Mouse (Mus musculus): ENCODE measurements at regions not wholly inside any gene's neighbourhood (a gene's known extent, or its start where the extent isn't known, plus 50 kb on each side); places are given as distances from the start of the nearest gene placed in this dataset.
A peak's percentile ranks its signal among the peaks of the same experiment; 100 is the strongest.

DNA sequence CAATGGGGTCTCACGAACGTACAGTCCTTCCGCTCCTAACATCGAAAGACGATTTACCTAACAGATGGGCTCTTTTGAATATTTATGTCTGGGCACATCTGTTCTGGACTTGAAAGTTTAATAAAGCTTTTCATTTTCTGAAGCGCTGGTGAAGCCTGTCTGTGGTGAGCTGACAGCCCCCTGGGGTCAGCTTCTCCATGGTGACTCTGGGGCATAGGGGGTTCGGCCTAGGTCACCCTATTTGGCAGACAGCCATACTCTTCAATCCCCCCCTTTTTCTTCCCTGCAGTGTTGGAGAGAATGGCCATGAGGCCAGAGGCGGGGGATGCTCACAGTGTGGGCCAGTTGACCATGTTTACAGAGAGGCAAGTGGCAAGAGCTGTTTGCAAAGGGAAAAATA is 232.8 kb downstream of the Slc4a3 start:
- Histone ChIP-seq H3K27ac (no peak overlapping the region), H3K9ac (no peak overlapping the region), H3K4me2 (no peak overlapping the region), H3K27me3 (no peaks in the 10 kb centered on the region), H3K36me3 (no peaks in the 10 kb centered on the region), H3K4me1 (replicated peaks) (no peaks in the 10 kb centered on the region), H3K9me3 (replicated peaks) (no peaks in the 10 kb centered on the region), H3K4me3 (no peak overlapping the region)
- 83% methylated on average over 8 of the region's 8 CpGs for WGBS
- no peak for ATAC-seq (replicated peaks; ENCODE audit: insufficient number of reproducible peaks, insufficient read depth, low FRiP score, low read depth)

- Histone ChIP-seq H3K4me3 (no peak overlapping the region), H3K27ac (no peak overlapping the region), H3K9ac (no peak overlapping the region), H3K4me2 (no peak overlapping the region), H3K4me1 (replicated peaks) (no peaks in the 10 kb centered on the region), H3K9me3 (replicated peaks) (no peaks in the 10 kb centered on the region), H3K27me3 (no peaks in the 10 kb centered on the region), H3K36me3 (no peaks in the 10 kb centered on the region)
- no peak for ATAC-seq (replicated peaks; ENCODE audit: insufficient number of reproducible peaks, insufficient read depth, low FRiP score, low read depth)
- WGBS, result 75% methylated on average over 2 of the region's 2 CpGs
Measured at GRCm38 (mm10) chr1:75783206-75783605, 237.1 kb downstream of the Slc4a3 start.

DNA sequence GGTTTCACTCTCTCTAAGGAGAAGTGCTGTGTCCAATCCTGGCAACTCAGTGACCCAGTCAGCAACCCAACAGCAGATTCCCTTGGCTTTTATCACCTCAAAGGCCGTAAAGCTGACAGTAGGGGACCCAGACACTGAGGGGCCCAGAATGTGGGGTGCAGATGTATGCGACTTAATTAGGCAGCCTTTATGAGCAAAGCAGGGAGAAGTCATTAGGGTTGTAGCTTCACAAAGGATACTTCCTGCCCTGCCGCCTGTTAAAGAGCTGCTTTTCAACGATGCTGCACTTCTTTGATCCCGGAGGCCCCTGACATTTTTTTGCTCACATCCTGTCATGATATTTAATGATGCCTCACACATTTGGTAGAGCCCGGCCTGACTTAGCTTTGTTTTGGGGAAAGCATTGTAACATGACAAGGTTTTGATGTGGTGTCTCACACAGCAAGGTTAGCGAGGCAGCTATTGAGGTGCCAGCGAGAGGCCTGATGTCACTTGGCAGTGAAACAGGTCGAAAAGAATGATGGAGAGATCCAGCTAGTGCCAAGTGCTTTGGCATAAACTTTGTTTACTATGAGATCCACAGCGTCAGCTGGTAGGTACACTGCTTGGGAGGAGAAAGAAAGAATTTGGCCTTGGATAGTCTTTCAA is 240.2 kb downstream of the Slc4a3 start:
- Histone ChIP-seq H3K4me1 (replicated peaks) (no peaks in the 10 kb centered on the region), H3K4me2 (no peak overlapping the region), H3K9ac (no peak overlapping the region), H3K4me3 (no peak overlapping the region), H3K27ac (no peak overlapping the region), H3K27me3 (no peaks in the 10 kb centered on the region), H3K36me3 (no peaks in the 10 kb centered on the region), H3K9me3 (replicated peaks) (no peaks in the 10 kb centered on the region)
- ATAC-seq (replicated peaks; ENCODE audit: insufficient number of reproducible peaks, insufficient read depth, low FRiP score, low read depth), result no peak
- WGBS, result 60% methylated on average over 10 of the region's 10 CpGs

GRCm38 (mm10) chr1:75791509-75791908 is 245.4 kb downstream of the Slc4a3 start:
- ATAC-seq (replicated peaks; ENCODE audit: insufficient number of reproducible peaks, insufficient read depth, low FRiP score, low read depth), result no peak
- no peaks in the 10 kb centered on the region for H3K27me3 ChIP-seq
- 90% methylated on average over 1 of the region's 1 CpGs for WGBS
- no peak overlapping the region for H3K4me3 ChIP-seq
- no peak overlapping the region for H3K27ac ChIP-seq
- no peaks in the 10 kb centered on the region for H3K36me3 ChIP-seq
- H3K9ac ChIP-seq, result no peak overlapping the region
- no peaks in the 10 kb centered on the region for H3K4me1 ChIP-seq (replicated peaks)
- H3K9me3 ChIP-seq (replicated peaks), result no peaks in the 10 kb centered on the region
- no peak overlapping the region for H3K4me2 ChIP-seq

DNA sequence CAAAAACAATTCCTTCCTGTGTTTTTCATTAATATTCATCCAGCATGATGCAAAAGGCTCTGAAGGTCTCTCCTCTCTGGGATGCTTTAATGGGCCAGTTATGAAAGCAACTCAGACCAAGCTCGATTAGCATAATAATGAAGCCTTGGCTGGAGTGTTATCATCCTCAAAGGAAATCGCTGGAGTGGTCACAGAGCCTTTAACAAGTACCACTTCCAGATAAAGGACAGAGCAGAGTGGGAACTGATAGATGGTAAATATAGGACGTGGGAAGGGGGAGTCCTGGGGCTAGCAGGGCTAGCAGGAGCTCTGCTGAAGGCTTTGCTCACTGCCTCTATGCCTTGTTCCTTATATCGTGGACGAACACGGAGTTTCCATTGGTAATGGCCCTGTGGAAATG is 251.7 kb downstream of the Slc4a3 start:
- Histone ChIP-seq H3K27ac (no peak overlapping the region), H3K27me3 (no peaks in the 10 kb centered on the region), H3K4me2 (no peak overlapping the region), H3K9ac (no peak overlapping the region), H3K36me3 (no peaks in the 10 kb centered on the region), H3K4me3 (no peak overlapping the region), H3K4me1 (replicated peaks) (0 out of 2 replicates have a peak, but pooled peaks cover 3% of the 10 kb centered on the region), H3K9me3 (replicated peaks) (no peaks in the 10 kb centered on the region)
- ATAC-seq (replicated peaks; ENCODE audit: insufficient number of reproducible peaks, insufficient read depth, low FRiP score, low read depth), result no peak
- WGBS, result 43% methylated on average over 6 of the region's 6 CpGs

DNA sequence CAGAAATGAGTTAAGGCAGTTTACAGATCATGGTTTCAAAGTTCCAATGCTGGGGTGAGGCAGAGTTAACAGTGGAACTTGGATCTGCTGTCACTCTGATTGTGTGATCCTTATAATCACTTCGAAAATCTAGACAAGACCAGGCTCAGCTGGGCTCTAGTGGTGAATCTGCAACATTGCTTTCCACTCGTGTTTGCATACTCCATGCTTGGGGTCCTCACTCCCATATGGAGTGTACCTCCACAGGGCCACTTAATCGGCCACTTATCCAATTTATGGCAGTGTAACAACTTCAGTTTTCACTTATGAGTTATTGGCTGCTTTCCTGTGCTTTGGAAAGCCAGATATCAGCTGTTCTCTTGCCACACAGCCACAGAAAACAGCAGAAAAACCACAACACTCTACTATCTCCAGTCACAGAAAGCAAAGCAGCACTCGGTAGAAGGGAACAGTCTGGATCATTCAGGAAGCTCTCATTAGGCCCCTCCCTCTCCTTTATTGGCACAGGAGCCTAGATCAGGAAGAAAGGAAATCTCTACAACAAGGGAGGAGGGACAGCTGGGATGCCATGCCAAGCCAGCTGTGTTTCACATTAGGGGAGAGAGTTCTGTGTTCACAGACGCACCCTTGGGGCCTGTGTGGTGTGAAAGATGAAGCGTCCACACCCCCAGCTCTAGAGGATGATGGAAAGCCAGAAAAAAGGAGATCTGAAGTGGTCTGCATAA is 252.5 kb downstream of the Slc4a3 start:
- Histone ChIP-seq H3K27ac (no peak overlapping the region), H3K9me3 (replicated peaks) (no peaks in the 10 kb centered on the region), H3K4me1 (replicated peaks) (0 out of 2 replicates have a peak, but pooled peaks cover 3% of the 10 kb centered on the region), H3K4me3 (no peak overlapping the region), H3K27me3 (no peaks in the 10 kb centered on the region), H3K9ac (no peak overlapping the region), H3K36me3 (no peaks in the 10 kb centered on the region), H3K4me2 (no peak overlapping the region)
- peak; percentile 60; the same call in 1 of the 2 replicates for ATAC-seq (replicated peaks; ENCODE audit: insufficient number of reproducible peaks, insufficient read depth, low FRiP score, low read depth)
- 47% methylated on average over 6 of the region's 6 CpGs for WGBS

DNA sequence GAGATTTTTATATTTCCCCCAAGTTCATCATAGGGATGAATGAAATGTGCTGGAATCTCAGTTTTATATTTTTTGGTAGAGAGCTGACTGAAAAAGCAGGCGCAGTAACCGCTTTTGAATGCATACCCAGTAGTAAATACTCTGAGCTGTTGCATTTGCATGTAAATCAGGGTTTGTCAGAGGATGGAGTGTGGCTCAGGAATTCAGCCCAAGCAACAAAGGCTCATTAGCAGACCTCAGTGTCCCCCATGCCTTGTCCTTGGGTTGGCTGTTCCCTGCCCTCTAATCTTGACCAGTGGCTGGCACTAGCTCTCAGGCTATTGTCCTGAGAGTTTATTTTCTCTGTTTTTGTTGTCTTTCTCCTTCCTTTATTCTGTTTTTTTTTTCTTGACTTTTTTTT is 258.4 kb downstream of the Slc4a3 start:
- no peaks in the 10 kb centered on the region for H3K9me3 ChIP-seq (replicated peaks)
- no peaks in the 10 kb centered on the region for H3K27me3 ChIP-seq
- no peaks in the 10 kb centered on the region for H3K36me3 ChIP-seq
- H3K4me1 ChIP-seq (replicated peaks), result no peaks in the 10 kb centered on the region
- 58% methylated on average over 2 of the region's 2 CpGs for WGBS
- no peak overlapping the region for H3K4me3 ChIP-seq
- no peak overlapping the region for H3K27ac ChIP-seq
- ATAC-seq (replicated peaks; ENCODE audit: insufficient number of reproducible peaks, insufficient read depth, low FRiP score, low read depth), result no peak
- H3K4me2 ChIP-seq, result no peak overlapping the region
- no peak overlapping the region for H3K9ac ChIP-seq

DNA sequence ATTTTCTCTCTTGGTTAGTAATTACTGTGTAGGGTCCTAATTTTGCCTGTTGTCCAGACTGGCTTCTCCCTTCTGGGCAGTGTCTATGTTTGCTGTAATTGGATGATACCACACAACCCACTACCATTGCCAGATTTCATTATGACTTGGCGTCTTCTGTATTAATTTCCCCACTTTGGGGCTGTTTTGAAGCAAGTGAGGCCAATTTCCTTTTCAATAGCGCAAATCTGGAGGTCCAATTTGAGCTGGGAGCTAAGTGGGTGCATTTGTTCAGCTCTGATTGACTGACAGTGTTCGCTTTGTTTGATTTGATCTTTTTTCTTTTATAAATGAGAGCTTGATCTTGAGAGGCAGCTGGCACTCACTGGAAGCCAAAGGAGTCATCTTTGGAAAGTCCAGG is 266.4 kb downstream of the Slc4a3 start:
- 86% methylated on average over 3 of the region's 3 CpGs for WGBS
- no peaks in the 10 kb centered on the region for H3K27me3 ChIP-seq
- ATAC-seq (replicated peaks; ENCODE audit: insufficient number of reproducible peaks, insufficient read depth, low FRiP score, low read depth), result no peak

DNA sequence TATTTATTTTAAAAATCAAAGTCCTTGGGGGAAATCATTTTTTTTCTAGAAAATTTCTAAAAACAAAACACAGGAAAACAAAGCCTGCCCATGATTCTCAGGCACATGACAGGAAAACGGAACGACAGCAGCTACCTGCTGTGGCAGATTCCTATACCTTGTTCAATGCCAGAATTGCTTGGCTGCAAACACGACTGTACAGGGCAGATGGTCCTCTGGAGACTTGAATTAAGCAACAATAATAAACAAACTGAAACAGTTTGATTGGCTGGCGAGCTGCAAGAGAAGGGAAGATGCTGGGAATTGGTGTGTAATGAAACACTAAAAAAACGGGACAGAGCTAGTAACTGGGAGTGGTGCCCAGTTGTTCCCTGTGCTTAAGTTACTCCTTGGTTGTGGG is 280.1 kb downstream of the Slc4a3 start:
- H3K4me2 ChIP-seq, result no peak overlapping the region
- WGBS, result 66% methylated on average over 5 of the region's 5 CpGs
- no peak overlapping the region for H3K27ac ChIP-seq
- H3K9ac ChIP-seq, result no peak overlapping the region
- H3K4me1 ChIP-seq (replicated peaks), result no peaks in the 10 kb centered on the region
- H3K9me3 ChIP-seq (replicated peaks), result no peaks in the 10 kb centered on the region
- no peaks in the 10 kb centered on the region for H3K36me3 ChIP-seq
- ATAC-seq (replicated peaks; ENCODE audit: insufficient number of reproducible peaks, insufficient read depth, low FRiP score, low read depth), result no peak
- no peak overlapping the region for H3K4me3 ChIP-seq
- no peaks in the 10 kb centered on the region for H3K27me3 ChIP-seq

More for the DNA sequence above, 266.4 kb downstream of the Slc4a3 start:
- Histone ChIP-seq H3K27ac (no peak overlapping the region), H3K9ac (no peak overlapping the region), H3K4me2 (no peak overlapping the region), H3K4me3 (no peak overlapping the region), H3K36me3 (no peaks in the 10 kb centered on the region), H3K9me3 (replicated peaks) (no peaks in the 10 kb centered on the region), H3K4me1 (replicated peaks) (no peaks in the 10 kb centered on the region)

DNA sequence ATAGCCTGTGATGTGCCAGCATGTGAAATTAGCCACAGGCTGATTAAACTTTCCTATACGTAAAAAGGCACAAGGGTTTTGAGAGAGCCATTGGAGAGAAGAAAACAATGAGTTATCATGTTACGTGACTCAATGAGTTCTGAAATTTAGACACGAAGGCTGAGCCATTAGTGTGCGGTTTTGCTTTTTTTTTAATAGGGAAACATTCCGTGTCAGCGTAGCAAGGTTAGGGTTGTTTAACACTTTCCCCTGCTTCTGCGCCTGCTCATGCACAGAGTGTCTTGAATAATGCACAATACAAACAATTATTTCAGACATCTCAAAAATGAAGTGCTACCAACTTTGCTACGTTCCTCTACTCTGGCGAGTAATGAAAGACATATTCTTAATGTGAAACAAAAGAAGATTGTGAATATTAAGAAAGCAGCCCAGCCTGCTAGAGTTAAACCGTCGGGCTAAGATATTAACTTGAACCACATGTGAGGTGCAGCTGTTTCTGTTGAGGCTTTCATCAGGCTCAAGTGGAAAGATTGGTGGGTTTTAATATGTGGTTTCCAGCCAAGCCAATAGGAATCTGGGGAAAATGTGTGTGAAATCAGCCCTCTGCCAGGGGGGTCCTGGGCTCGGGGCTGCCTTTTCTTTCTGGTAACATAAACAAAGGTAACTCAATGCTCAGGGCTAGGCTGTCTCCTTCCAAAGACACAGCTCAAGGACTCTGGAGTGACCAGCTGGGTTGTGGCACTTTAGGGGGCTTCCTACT is 287.2 kb downstream of the Slc4a3 start:
- H3K4me1 ChIP-seq (replicated peaks), result no peaks in the 10 kb centered on the region
- H3K27me3 ChIP-seq, result no peaks in the 10 kb centered on the region
- H3K4me3 ChIP-seq, result no peak overlapping the region
- H3K4me2 ChIP-seq, result no peak overlapping the region
- ATAC-seq (replicated peaks; ENCODE audit: insufficient number of reproducible peaks, insufficient read depth, low FRiP score, low read depth), result no peak
- 56% methylated on average over 12 of the region's 12 CpGs for WGBS
- no peaks in the 10 kb centered on the region for H3K9me3 ChIP-seq (replicated peaks)
- no peaks in the 10 kb centered on the region for H3K36me3 ChIP-seq
- H3K9ac ChIP-seq, result no peak overlapping the region
- no peak overlapping the region for H3K27ac ChIP-seq

- H3K36me3 ChIP-seq, result no peaks in the 10 kb centered on the region
- no peaks in the 10 kb centered on the region for H3K4me1 ChIP-seq (replicated peaks)
- H3K27me3 ChIP-seq, result no peaks in the 10 kb centered on the region
- ATAC-seq (replicated peaks; ENCODE audit: insufficient number of reproducible peaks, insufficient read depth, low FRiP score, low read depth), result no peak
- H3K9me3 ChIP-seq (replicated peaks), result no peaks in the 10 kb centered on the region
- WGBS, result 76% methylated on average over 3 of the region's 3 CpGs
- no peak overlapping the region for H3K4me3 ChIP-seq
- H3K4me2 ChIP-seq, result no peak overlapping the region
- no peak overlapping the region for H3K9ac ChIP-seq
- no peak overlapping the region for H3K27ac ChIP-seq
Measured at GRCm38 (mm10) chr1:75834361-75834760, 288.3 kb downstream of the Slc4a3 start.
